Mouse (Mus musculus): Measurements from ENCODE around the gene Wnt4.

Gene Wnt4

GRCm38 (mm10) chr4:137306991-137307706, 29.9 kb downstream of the Wnt4 start:
- DNase-seq (ENCODE audit: low spot score): peak; percentile 81

DNA sequence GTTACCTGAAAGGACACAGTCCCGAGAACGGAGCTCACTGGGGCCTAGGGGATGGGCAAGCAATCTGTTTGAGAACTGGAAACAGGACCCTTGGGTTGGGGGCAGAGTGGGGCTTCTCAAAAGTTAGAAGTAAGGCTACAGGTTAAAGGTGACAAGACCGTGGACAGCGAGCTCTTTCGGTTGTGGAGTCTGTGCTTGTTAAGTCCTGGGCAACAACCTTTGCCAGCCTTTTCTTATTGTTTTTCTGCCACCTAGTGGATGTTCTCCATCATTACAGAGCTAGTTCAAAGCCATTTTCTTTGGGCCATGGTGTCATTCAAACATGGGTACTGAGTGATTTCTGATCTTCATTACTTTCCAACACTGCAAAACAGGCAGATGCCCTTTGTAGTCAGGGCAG, 31.1 kb downstream of the Wnt4 start:
- DNase-seq (ENCODE audit: low spot score): peak; percentile 40

DNA sequence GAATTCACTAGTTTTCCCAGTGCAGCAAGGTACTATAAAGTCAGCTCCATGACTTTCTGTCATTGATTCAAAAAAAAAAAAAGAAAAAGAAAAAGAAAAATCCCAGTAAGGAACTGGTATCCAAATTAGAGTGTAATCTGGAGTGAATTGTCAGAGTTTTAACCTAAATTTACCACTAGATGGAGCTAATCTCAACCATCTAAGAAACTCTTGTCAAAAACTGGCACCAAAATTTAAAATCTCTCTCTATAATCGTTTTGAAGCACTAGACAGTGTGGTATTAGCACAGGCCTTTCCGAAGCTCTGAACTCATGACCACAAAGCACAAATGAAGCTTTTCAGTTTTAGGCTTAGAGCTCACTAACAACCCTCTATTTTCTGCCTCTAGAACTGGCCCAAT, 36.2 kb downstream of the Wnt4 start:
- no peak for DNase-seq (ENCODE audit: low spot score)

GRCm38 (mm10) chr4:137314561-137314960, 37.3 kb downstream of the Wnt4 start:
- DNase-seq (ENCODE audit: low spot score): peak; percentile 44

DNA sequence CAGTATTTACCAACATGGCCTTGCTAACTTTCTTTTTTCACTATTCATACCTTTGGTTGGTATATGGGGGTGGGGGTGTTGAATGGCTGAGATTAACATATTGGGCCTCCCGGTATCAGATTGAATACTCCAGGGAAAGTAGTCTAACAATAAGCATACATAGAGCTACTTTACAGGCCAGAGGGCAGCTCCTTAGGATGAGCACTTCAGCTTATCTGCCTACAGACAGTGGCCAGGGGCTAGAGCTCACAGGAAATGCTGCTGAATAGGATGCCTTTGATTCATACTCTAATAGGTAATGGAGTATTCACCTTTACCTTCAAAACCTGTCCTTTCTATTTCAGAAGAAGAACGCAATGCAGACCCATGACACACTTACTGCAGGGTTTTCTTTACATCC, 37.8 kb downstream of the Wnt4 start:
- no peak for DNase-seq (ENCODE audit: low spot score)

GRCm38 (mm10) chr4:137316027-137316770, 38.9 kb downstream of the Wnt4 start:
- DNase-seq (ENCODE audit: low spot score): no peak

GRCm38 (mm10) chr4:137324926-137325325, 47.6 kb downstream of the Wnt4 start:
- no peak for DNase-seq (ENCODE audit: low spot score)

DNA sequence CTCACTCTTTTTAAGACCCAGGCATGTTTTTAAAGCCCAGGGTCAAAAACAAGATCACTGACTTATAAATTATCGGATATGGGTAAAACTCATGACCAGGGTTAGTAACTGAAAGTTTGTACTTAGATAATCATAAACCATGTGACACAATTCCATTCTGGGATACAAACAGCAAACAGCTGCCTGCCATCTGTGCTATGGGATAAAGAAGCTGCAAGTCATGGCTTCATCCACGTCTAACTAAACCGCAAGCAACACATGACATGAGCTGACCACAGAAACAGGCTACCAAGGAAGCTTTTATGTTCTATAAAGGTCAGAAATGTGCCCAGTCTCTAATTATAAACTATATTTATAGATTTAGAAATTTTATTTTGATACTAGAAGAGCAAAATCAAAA, 49.2 kb downstream of the Wnt4 start:
- DNase-seq (ENCODE audit: low spot score): no peak

GRCm38 (mm10) chr4:137332051-137332450, 54.8 kb downstream of the Wnt4 start:
- DNase-seq (ENCODE audit: low spot score): no peak

GRCm38 (mm10) chr4:137336468-137336867, 59.2 kb downstream of the Wnt4 start:
- no peak for DNase-seq (ENCODE audit: low spot score)

GRCm38 (mm10) chr4:137339415-137339814, 62.1 kb downstream of the Wnt4 start:
- no peak for DNase-seq (ENCODE audit: low spot score)

DNA sequence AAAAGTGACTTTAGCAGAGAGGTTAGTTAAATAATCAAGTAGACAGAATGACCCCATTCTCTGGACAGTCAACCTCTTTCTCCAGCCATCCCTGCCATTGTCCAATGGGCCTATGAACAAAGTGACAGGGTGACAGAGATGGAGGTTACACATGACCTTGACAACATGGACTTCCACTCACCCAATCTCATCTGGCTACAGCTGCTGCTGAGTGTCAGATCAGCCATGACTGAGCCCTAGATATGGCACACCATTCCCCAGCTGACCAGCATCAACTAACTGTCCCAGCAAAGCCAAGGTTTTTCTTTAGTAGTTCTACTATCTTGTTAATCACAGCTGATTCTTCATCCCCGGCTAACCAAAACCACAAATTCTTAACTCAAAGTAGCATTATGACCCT, 65.5 kb downstream of the Wnt4 start:
- no peak for DNase-seq (ENCODE audit: low spot score)

DNA sequence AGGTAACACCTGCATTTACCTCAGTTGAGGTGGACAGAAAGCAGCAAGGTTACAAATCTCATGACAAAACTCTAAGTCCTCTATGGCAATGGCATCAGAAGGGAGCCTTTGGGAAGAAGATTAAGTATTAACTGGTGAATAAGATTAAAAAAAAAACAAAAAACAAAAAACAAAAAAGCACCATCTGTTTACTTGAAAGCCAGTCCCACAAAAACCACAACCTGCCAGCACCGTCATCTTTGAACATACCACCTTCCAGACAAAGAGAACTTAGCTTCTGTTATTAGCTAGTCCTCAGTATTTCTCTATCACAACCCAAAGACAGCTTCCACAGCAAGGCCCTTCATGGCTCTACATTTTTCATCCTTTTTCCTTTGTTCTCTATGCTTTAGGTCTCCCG, 67.8 kb downstream of the Wnt4 start:
- no peak for DNase-seq (ENCODE audit: low spot score)

DNA sequence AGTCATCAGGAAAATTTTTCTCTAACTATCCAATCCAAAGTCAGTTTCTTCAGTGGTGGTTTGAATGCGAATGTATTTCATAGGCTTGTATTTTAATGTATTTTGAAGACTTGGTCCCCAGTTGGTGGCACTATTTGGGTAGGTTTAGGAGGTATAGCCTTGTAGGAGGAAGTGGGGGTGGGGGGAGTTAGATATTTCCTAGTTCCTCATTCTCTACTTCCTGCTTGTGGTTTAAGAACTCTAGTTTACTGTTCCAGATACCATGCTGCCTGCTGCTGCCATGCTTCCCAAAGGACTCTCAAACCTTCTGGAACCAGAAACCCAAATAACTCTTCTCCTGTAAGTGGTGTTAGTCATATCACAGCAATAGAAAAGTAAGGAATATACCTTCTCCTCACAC, 68.5 kb downstream of the Wnt4 start:
- DNase-seq (ENCODE audit: low spot score): no peak

Data from yolk sac, embryonic 10.5 days (tissue).